Mouse (Mus musculus) ovary, postnatal 10 days (tissue): ENCODE measurements around the gene Elf1.

Experiments used
- DNase-seq: peaks from one replicate; pipeline ENCODE4 v3.0.0; 2022; ENCODE audit warnings: low spot score

Gene Elf1

GRCm38 (mm10) chr14:79489150-79489549 lies 8.2 kb downstream of the Elf1 start:
- no peak for DNase-seq

GRCm38 (mm10) chr14:79490246-79490645 lies 9.3 kb downstream of the Elf1 start:
- DNase-seq, result no peak

GRCm38 (mm10) chr14:79494349-79494748 lies 13.4 kb downstream of the Elf1 start:
- no peak for DNase-seq

- DNase-seq, result no peak
These were observed 18.3 kb downstream of the Elf1 start for GRCm38 (mm10) chr14:79499326-79499725.

- DNase-seq, result no peak
These were observed 19.8 kb downstream of the Elf1 start for GRCm38 (mm10) chr14:79500756-79501155.

- no peak for DNase-seq
These were observed 22.5 kb downstream of the Elf1 start for GRCm38 (mm10) chr14:79503371-79504075.

- DNase-seq, result no peak
These were observed 23.4 kb downstream of the Elf1 start for GRCm38 (mm10) chr14:79504246-79505006.

- no peak for DNase-seq
These were observed 25.2 kb downstream of the Elf1 start for GRCm38 (mm10) chr14:79506207-79506606.

- no peak for DNase-seq
These were observed 26.9 kb downstream of the Elf1 start for GRCm38 (mm10) chr14:79507846-79508245.

GRCm38 (mm10) chr14:79508662-79509305 lies 27.8 kb downstream of the Elf1 start:
- DNase-seq, result no peak

- DNase-seq, result no peak
These were observed 30.5 kb downstream of the Elf1 start for GRCm38 (mm10) chr14:79511521-79511920.

- no peak for DNase-seq
These were observed 33.0 kb downstream of the Elf1 start for GRCm38 (mm10) chr14:79513951-79514350.

GRCm38 (mm10) chr14:79515100-79515499 lies 34.1 kb downstream of the Elf1 start:
- DNase-seq, result no peak

GRCm38 (mm10) chr14:79515511-79516242 lies 34.7 kb downstream of the Elf1 start:
- DNase-seq, result no peak

GRCm38 (mm10) chr14:79516243-79516610 lies 35.2 kb downstream of the Elf1 start:
- no peak for DNase-seq

GRCm38 (mm10) chr14:79516751-79517150 lies 35.8 kb downstream of the Elf1 start:
- DNase-seq, result no peak

- no peak for DNase-seq
These were observed 36.3 kb downstream of the Elf1 start for GRCm38 (mm10) chr14:79517185-79517740.

- DNase-seq, result no peak
These were observed 37.1 kb downstream of the Elf1 start for GRCm38 (mm10) chr14:79518123-79518522.

- no peak for DNase-seq
These were observed 38.0 kb downstream of the Elf1 start for GRCm38 (mm10) chr14:79518761-79519662.

- no peak for DNase-seq
These were observed 38.6 kb downstream of the Elf1 start for GRCm38 (mm10) chr14:79519663-79519975.

- DNase-seq, result no peak
These were observed 39.6 kb downstream of the Elf1 start for GRCm38 (mm10) chr14:79520612-79521011.
